Mouse (Mus musculus): ENCODE data around the gene Sec24a. TPM values are rescaled to one million over a fixed set of nuclear protein-coding genes. Genes with fewer than 3 reads are reported as not detected.
A peak's percentile ranks its signal among the peaks of the same experiment; 100 is the strongest.
"Not testable (repeated sequence)": the region's sequence is repeated elsewhere in the genome, so short reads cannot be mapped to it uniquely, and the experiment has no call there.

The Sec24a gene
- polyA plus RNA-seq, 1 experiment from 2014 or later: 5.8 TPM

DNA sequence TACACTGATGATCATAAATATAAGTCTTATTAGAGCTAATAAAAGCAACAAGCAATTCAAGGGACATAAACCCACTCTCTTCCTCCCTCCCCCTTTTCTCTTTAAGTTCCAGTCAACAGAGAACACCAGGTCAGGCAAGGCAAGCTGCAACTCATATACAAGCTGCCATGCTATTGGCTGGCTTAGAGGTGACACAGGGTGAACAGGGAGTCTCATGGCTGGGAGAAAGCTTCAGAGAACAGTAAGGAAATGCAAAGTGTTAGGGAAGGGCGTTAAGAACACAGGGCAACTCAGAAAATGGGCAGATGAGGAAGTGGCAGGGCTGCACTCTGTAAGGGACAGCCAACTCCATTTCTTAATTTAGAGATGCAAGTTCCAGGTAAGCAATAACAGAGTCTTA is 30.6 kb downstream of the Sec24a start:
- peaks cover 62% of the 10 kb centered on the region for H3K36me3 ChIP-seq
- H3K9ac ChIP-seq: no peak overlapping the region
- no peaks in the 10 kb centered on the region for H3K27me3 ChIP-seq
- whole genome bisulfite sequencing (ENCODE audit: insufficient replicate concordance): 59% methylated on average over 1 of the region's 1 CpGs
- H3K27ac ChIP-seq: no peak overlapping the region
- H3K4me3 ChIP-seq (replicated peaks): no peak overlapping the region
- no peak for ATAC-seq (ENCODE audit: low read depth)
- H3K9me3 ChIP-seq (replicated peaks): no peaks in the 10 kb centered on the region
- 0 out of 2 replicates have a peak, but pooled peaks cover 2% of the 10 kb centered on the region for H3K4me1 ChIP-seq (replicated peaks)
- H3K4me2 ChIP-seq: no peak overlapping the region
- DNase-seq: no peak

DNA sequence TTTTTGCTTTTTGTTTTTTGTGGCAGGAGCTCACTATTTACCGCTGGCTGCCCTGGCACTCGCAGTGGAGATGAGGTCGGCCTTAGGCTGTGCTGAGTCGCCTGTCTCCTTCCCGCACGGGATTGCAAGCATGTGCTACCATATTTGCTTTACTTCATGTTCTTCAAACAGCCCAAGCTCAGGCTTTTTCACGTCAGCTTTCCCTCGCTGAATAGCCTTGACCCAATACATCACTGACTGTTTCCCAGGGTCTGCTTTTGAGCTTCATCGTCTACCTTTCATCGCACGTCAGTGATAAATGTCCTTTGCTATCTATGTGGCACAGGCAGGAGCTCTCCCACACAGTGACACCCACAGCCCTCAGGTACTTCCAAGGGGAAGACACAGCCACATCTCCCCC is 42.4 kb downstream of the Sec24a start:
- Histone ChIP-seq H3K9me3 (replicated peaks) (no peaks in the 10 kb centered on the region), H3K4me3 (replicated peaks) (no peak overlapping the region), H3K27ac (no peak overlapping the region), H3K36me3 (peaks cover 80% of the 10 kb centered on the region), H3K27me3 (no peaks in the 10 kb centered on the region), H3K9ac (no peak overlapping the region), H3K4me1 (replicated peaks) (no peaks in the 10 kb centered on the region), H3K4me2 (no peak overlapping the region)
- WGBS (ENCODE audit: insufficient replicate concordance): 84% methylated on average over 11 of the region's 11 CpGs
- DNase-seq: no peak
- no peak for ATAC-seq (ENCODE audit: low read depth)

DNA sequence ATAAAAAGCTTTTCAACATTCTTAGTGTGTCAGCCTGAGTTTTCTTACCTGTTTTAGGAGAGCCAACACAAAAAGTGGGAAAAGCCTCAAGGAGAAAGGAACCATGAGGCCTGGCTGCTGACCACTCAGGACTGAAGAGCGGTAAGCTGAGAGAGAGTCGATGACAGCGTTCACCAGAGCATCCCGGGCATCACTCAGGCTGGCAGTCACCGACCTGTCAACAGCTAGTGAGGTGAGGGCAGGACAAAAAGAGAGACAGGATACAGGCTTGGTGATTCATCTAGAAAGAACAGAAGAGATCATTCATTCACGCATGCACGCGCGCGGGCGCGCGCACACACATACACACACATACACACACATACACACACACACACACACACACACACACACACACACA is 56.4 kb downstream of the Sec24a start:
- Histone ChIP-seq H3K9me3 (replicated peaks) (no peaks in the 10 kb centered on the region), H3K9ac (no peak overlapping the region), H3K4me3 (replicated peaks) (no peak overlapping the region), H3K4me1 (replicated peaks) (no peaks in the 10 kb centered on the region), H3K27me3 (no peaks in the 10 kb centered on the region), H3K4me2 (no peak overlapping the region), H3K27ac (no peak overlapping the region), H3K36me3 (peaks cover 68% of the 10 kb centered on the region)
- WGBS (ENCODE audit: insufficient replicate concordance): 93% methylated on average over 13 of the region's 13 CpGs
- ATAC-seq (ENCODE audit: low read depth) (no peak), DNase-seq (no peak)

GRCm38 (mm10) chr11:51706451-51706850 is 57.0 kb downstream of the Sec24a start:
- DNase-seq (no peak), ATAC-seq (ENCODE audit: low read depth) (no peak)
- no peaks in the 10 kb centered on the region for H3K9me3 ChIP-seq (replicated peaks)
- no peak overlapping the region for H3K27ac ChIP-seq
- 94% methylated on average over 10 of the region's 10 CpGs for WGBS (ENCODE audit: insufficient replicate concordance)
- no peak overlapping the region for H3K4me3 ChIP-seq (replicated peaks)
- no peak overlapping the region for H3K4me2 ChIP-seq
- H3K9ac ChIP-seq: no peak overlapping the region
- no peaks in the 10 kb centered on the region for H3K4me1 ChIP-seq (replicated peaks)
- peaks cover 67% of the 10 kb centered on the region for H3K36me3 ChIP-seq
- H3K27me3 ChIP-seq: no peaks in the 10 kb centered on the region

DNA sequence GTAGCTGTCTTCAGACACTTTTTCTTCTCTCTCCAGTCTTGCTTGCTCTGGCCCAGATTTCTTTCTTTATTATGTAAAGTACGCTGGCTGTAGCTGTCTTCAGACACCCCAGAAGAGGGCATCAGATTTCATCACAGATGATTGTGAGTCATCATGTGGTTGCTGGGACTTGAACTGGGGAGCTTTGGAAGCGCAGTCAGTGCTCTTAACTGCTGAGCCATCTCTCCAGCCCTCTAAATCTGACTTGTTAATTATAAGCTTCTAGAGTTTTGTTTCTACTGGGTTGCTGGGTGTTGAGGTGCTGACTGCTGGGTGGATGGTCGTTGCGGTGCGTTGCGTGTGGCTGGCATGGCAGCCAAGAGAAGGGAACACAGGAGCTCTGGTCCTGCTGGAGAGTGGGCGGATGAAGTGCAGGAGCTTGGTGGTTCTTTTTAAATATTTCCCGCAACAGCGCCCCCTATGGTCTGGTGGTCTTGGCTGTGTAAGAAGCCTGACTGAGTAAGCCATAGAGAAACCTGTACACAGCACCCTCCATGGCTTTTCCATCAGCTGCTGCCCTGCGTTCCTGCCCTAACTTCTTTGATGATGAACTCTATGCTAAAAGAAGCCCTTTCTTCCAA is 59.9 kb downstream of the Sec24a start:
- DNase-seq (peak; percentile 21), ATAC-seq (ENCODE audit: low read depth) (no peak)
- WGBS (ENCODE audit: insufficient replicate concordance): 69% methylated on average over 10 of the region's 10 CpGs
- no peak overlapping the region for H3K9ac ChIP-seq
- H3K36me3 ChIP-seq: peaks cover 77% of the 10 kb centered on the region
- no peak overlapping the region for H3K27ac ChIP-seq
- H3K4me2 ChIP-seq: no peak overlapping the region
- H3K4me1 ChIP-seq (replicated peaks): no peaks in the 10 kb centered on the region
- H3K27me3 ChIP-seq: no peaks in the 10 kb centered on the region
- no peaks in the 10 kb centered on the region for H3K9me3 ChIP-seq (replicated peaks)
- no peak overlapping the region for H3K4me3 ChIP-seq (replicated peaks)

GRCm38 (mm10) chr11:51702831-51703230 is 60.6 kb downstream of the Sec24a start:
- 78% methylated on average over 3 of the region's 3 CpGs for WGBS (ENCODE audit: insufficient replicate concordance)
- Histone ChIP-seq H3K36me3 (peaks cover 78% of the 10 kb centered on the region), H3K27ac (no peak overlapping the region), H3K4me2 (no peak overlapping the region), H3K27me3 (no peaks in the 10 kb centered on the region), H3K9me3 (replicated peaks) (no peaks in the 10 kb centered on the region), H3K4me3 (replicated peaks) (no peak overlapping the region), H3K4me1 (replicated peaks) (no peaks in the 10 kb centered on the region), H3K9ac (no peak overlapping the region)
- ATAC-seq (ENCODE audit: low read depth) (no peak), DNase-seq (no peak)

- no peaks in the 10 kb centered on the region for H3K27me3 ChIP-seq
- 89% methylated on average over 3 of the region's 3 CpGs for WGBS (ENCODE audit: insufficient replicate concordance)
- H3K4me1 ChIP-seq (replicated peaks): no peaks in the 10 kb centered on the region
- peaks cover 37% of the 10 kb centered on the region for H3K36me3 ChIP-seq
- ATAC-seq (ENCODE audit: low read depth) (no peak), DNase-seq (no peak)
- no peak overlapping the region for H3K9ac ChIP-seq
- H3K4me2 ChIP-seq: no peak overlapping the region
- no peak overlapping the region for H3K27ac ChIP-seq
- no peaks in the 10 kb centered on the region for H3K9me3 ChIP-seq (replicated peaks)
- no peak overlapping the region for H3K4me3 ChIP-seq (replicated peaks)
These were observed 68.5 kb downstream of the Sec24a start for GRCm38 (mm10) chr11:51694984-51695383.

DNA sequence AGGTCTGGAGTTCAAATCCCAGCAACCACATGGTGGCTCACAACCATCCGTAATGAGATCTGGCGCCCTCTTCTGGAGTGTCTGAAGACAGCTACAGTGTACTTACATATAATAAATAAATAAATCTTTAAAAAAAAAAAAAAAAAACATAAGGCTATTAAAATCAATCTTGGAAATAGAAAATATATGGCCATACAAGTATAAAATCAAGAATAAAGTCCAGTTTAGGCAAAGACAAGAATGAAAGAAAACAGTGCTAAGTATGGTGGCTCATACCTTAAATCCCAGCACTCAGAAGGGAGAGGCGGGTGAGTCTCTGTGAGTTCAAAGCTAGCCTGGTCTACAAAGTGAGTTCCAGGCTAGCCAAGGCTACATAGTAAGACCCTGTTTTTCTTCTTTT is 72.8 kb downstream of the Sec24a start:
- peaks cover 16% of the 10 kb centered on the region for H3K4me1 ChIP-seq (replicated peaks)
- not testable (repeated sequence) for DNase-seq

GRCm38 (mm10) chr11:51689343-51689742 is 74.1 kb downstream of the Sec24a start:
- Histone ChIP-seq H3K27ac (peak overlapping the region; percentile 94), H3K36me3 (peaks cover 8% of the 10 kb centered on the region; the same call in 1 of the 2 replicates), H3K27me3 (no peaks in the 10 kb centered on the region), H3K4me3 (replicated peaks) (peak overlapping the region; percentile 80), H3K4me2 (peak overlapping the region; percentile 75), H3K9ac (0 out of 2 replicates have a peak overlapping the region, but pooled peaks have one; percentile 76), H3K9me3 (replicated peaks) (no peaks in the 10 kb centered on the region), H3K4me1 (replicated peaks) (peaks cover 16% of the 10 kb centered on the region)
- ATAC-seq (ENCODE audit: low read depth): no peak
- no peak for DNase-seq
- 21% methylated on average over 6 of the region's 6 CpGs for WGBS (ENCODE audit: insufficient replicate concordance)

More for the DNA sequence above, 72.8 kb downstream of the Sec24a start:
- 62% methylated on average over 2 of the region's 3 CpGs for WGBS (ENCODE audit: insufficient replicate concordance)
- not testable (repeated sequence) for H3K9me3 ChIP-seq (replicated peaks); H3K36me3 ChIP-seq; H3K4me3 ChIP-seq (replicated peaks); H3K9ac ChIP-seq; H3K4me2 ChIP-seq; H3K27me3 ChIP-seq; ATAC-seq (ENCODE audit: low read depth); H3K27ac ChIP-seq

DNA sequence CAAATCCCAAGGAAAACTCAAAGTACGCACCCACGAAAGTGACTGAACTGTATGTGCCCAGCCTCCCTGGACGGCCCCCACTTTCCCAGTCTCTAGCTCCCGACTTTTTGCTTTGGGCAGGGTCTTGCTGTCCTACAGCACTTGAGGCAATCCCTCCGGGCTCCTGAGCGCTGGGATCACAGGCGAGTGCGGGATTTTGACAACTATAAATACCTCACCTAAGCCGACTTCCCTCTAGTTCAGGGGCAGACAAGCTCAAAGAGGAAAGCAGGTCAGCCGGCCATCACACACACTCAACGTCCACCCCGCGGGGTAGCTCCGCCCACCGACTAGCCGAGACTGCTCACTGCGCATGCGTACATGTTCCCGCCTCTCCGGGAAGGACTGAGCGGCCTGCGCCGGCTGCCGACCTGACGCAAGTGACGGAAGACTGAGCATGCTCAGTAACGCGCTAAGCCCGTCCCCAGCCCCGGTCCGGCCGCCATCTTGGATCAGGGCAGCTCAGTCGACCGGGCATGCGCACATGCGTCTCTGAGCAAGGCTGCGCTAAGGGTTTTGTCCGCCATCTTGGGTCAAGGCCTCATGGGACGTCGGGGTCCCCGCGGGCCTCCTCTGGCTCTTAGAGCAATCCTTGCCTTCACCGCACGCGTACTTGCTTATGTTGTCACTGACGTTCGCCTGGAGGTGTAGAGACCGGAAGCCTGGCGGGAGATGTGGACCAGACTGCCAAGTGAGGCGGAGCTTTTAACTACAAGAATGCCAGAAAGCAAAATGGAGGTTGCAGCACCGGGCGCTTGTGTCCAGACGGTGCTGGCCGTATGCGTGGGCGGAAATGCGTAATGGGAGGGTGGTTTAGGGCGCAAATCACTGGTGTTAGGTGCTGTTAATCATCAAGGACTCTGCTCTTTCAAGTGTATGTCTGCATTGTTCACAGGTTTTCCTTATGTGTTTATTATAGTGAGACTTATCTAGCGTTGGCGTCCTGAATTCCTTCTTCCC is 74.8 kb downstream of the Sec24a start, which contains the start of gene 0610009B22Rik:
Gene 0610009B22Rik, minus strand, starts transcription at position 545 of the 999 bp plus-strand sequence.
- H3K27ac ChIP-seq: peak within 1 kb of the TSS; percentile 94
- WGBS (ENCODE audit: insufficient replicate concordance): under 1% methylated on average over 60 of the region's 60 CpGs
- H3K4me2 ChIP-seq: peak within 1 kb of the TSS; percentile 86
- H3K36me3 ChIP-seq: peaks cover 8% of the 10 kb centered on the region; the same call in 1 of the 2 replicates
- H3K9ac ChIP-seq: peak within 1 kb of the TSS; percentile 86
- ATAC-seq (ENCODE audit: low read depth): peak; percentile 99
- DNase-seq: peak; percentile 100
- H3K4me1 ChIP-seq (replicated peaks): peaks cover 16% of the 10 kb centered on the region
- no peaks in the 10 kb centered on the region for H3K9me3 ChIP-seq (replicated peaks)
- H3K4me3 ChIP-seq (replicated peaks): peak within 1 kb of the TSS; percentile 80
- H3K27me3 ChIP-seq: no peaks in the 10 kb centered on the region

DNA sequence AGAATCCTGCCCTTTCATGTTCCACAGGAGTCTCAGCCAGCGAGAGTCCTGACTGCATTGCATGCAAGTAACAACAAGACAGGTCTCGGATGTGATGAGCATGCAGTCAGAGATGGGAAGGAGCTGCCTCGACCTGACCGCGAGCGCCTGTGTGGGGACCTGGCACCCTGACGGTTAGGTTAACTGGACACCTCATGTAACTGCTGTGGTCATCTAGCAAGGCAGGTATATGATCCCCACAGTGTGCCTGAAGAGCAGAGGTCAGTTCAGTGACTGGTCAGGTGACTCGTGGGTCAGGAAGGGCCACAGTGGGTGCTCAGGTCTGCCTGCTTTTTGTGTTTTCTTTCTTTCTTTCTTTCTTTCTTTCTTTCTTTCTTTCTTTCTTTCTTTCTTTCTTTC is 81.5 kb downstream of the Sec24a start:
- no peak overlapping the region for H3K27ac ChIP-seq
- peaks cover 8% of the 10 kb centered on the region for H3K4me1 ChIP-seq (replicated peaks)
- no peak overlapping the region for H3K4me3 ChIP-seq (replicated peaks)
- H3K36me3 ChIP-seq: peaks cover 8% of the 10 kb centered on the region; the same call in 1 of the 2 replicates
- H3K9me3 ChIP-seq (replicated peaks): no peaks in the 10 kb centered on the region
- H3K4me2 ChIP-seq: 0 out of 2 replicates have a peak overlapping the region, but pooled peaks have one; percentile 58
- WGBS (ENCODE audit: insufficient replicate concordance): 36% methylated on average over 8 of the region's 8 CpGs
- ATAC-seq (ENCODE audit: low read depth): 0 out of 2 replicates have a peak, but pooled peaks have one; percentile 5
- H3K9ac ChIP-seq: no peak overlapping the region
- no peaks in the 10 kb centered on the region for H3K27me3 ChIP-seq
- no peak for DNase-seq
